Comparison of ENCODE assay signal across 15 mouse cellular contexts in genomic region chr7:96799816-96800215, GRCm38 (mm10).
"Had no signal": no experiment of that assay in that cellular context is flagged by ENCODE, and none has a peak within 500 bp of the region (broad histone marks: within the 10 kb centered on the region; RNA-seq: fewer than 3 reads in every experiment).

No protein-coding gene starts in this region.

- H3K9me3 ChIP-seq: limb, embryonic 12.5 days; midbrain, embryonic 13.5 days; neural tube, embryonic 15.5 days; stomach, embryonic 15.5 days had no signal

- H3K4me2 ChIP-seq: limb, embryonic 12.5 days; midbrain, embryonic 13.5 days; neural tube, embryonic 15.5 days; stomach, embryonic 15.5 days had no signal

- DNase-seq: kidney, adult 9 months; kidney, postnatal 36 days; layer of hippocampus, adult 9-11 months; layer of hippocampus, postnatal 36 days; lung, adult 18-20 months; right cerebral cortex, postnatal 14 days; thymus, adult 2 months; thymus, postnatal 36 days had no signal

- H3K27ac ChIP-seq: kidney, postnatal 0 days; liver, embryonic 14.5 days; midbrain, embryonic 13.5 days; neural tube, embryonic 15.5 days; stomach, embryonic 15.5 days had no signal

- H3K4me3 ChIP-seq: limb, embryonic 12.5 days; midbrain, embryonic 13.5 days; myocyte; neural tube, embryonic 15.5 days; stomach, embryonic 15.5 days had no signal

- H3K36me3 ChIP-seq: neural tube, embryonic 15.5 days; stomach, embryonic 15.5 days had no signal

- H3K9ac ChIP-seq: limb, embryonic 12.5 days; liver, embryonic 14.5 days; midbrain, embryonic 13.5 days; neural tube, embryonic 15.5 days; stomach, embryonic 15.5 days had no signal

- H3K27me3 ChIP-seq: neural tube, embryonic 15.5 days; stomach, embryonic 15.5 days had no signal

- ATAC-seq: midbrain, embryonic 13.5 days had no signal
